Mouse (Mus musculus): ENCODE data around the gene Rnf17.

DNA sequence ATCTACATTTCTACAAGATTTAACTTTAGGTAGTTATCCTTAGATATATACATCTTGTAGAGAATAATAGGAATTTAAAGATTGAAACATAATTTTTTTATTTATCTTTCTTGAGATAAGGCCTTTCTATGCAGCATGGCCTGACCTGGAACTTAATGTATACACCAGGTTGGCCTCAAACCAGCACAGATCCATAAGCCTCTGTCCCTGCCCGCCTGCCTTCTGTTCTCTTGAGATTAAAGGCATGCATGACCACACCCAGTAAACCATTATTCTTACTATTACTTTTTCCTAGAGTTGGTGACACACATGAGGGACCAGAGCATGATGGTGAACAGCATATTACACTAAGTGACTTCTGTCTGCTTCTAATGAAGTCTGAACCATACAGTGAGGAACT, 60.3 kb downstream of the Rnf17 start:
- no peak for TF ChIP-seq HCFC1 (IDR thresholded peaks at IDR 0.05; ENCODE audit: borderline replicate concordance, insufficient read depth, low read length)
- TF ChIP-seq CHD2 (IDR thresholded peaks at IDR 0.05; ENCODE audit: low read depth, low read length), result no peak
- TF ChIP-seq MAFK (IDR thresholded peaks at IDR 0.05; ENCODE audit: insufficient read depth, low read depth, low read length), result no peak

Data from ES-E14 (cell line).